Mouse (Mus musculus): ENCODE measurements around the gene Slc34a3. TPM values are rescaled to one million over a fixed set of nuclear protein-coding genes. Genes with fewer than 3 reads are reported as not detected.

Slc34a3 gene
- polyA plus RNA-seq, 1 experiment from 2014 or later: not detected

DNA sequence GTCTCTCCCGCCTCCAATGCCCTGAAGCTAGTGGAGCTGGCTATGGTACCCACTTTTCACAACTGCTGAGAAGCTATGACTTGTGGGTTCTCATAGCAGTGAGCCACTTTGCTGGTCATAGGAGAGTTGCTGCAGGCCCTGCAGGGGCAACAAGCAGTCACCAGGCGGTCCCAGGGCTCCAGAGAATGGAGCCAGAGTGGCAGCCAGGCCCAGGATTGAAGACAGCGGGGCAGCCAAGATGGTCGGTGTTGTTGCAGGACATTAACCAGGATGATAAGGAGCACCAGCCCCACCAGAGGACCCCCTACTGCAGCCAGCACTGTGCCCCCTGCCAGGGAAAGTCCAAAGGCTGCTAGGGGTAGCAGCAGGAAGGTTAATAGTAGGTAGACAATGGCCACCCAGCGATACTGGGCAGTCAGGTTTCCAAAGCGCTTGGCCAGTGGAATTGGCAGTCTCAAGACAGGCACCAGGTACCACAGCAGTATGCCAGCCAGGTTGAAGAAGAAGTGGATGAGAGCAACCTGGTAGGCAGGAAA, 5.1 kb downstream of the Slc34a3 start:
- no peak for ATAC-seq (ENCODE audit: insufficient number of reproducible peaks, insufficient read depth, low FRiP score, low read depth)
- peaks cover 3 to 16% of the 10 kb centered on the region in 2 experiments for H3K4me1 ChIP-seq (ENCODE audit: control insufficient read depth in 2 of 2, insufficient read depth in 2 of 2, low read length in 2 of 2)
- no peaks in the 10 kb centered on the region for H3K9me3 ChIP-seq (ENCODE audit: control insufficient read depth, low read length)
- H3K27ac ChIP-seq (replicated peaks in 1 of 2; ENCODE audit: control insufficient read depth in 1 of 2, insufficient read depth in 1 of 2, low read depth in 2 of 2, low read length in 2 of 2): no peak overlapping the region
- H3K4me2 ChIP-seq (ENCODE audit: low read length): peak overlapping the region; percentile 62
- no peaks in the 10 kb centered on the region for H3K36me3 ChIP-seq (ENCODE audit: control insufficient read depth, insufficient read depth, low read length)
- no peak overlapping the region for H3K9ac ChIP-seq (ENCODE audit: low read length)
- H3K27me3 ChIP-seq (ENCODE audit: control insufficient read depth, insufficient read depth, low read length): peaks cover 22% of the 10 kb centered on the region
- WGBS: 62% methylated on average over 6 of the region's 6 CpGs
- H3K4me3 ChIP-seq (ENCODE audit: control insufficient read depth in 1 of 2, insufficient read depth in 1 of 2, low read depth in 1 of 2, low read length in 2 of 2): no peak overlapping the region

DNA sequence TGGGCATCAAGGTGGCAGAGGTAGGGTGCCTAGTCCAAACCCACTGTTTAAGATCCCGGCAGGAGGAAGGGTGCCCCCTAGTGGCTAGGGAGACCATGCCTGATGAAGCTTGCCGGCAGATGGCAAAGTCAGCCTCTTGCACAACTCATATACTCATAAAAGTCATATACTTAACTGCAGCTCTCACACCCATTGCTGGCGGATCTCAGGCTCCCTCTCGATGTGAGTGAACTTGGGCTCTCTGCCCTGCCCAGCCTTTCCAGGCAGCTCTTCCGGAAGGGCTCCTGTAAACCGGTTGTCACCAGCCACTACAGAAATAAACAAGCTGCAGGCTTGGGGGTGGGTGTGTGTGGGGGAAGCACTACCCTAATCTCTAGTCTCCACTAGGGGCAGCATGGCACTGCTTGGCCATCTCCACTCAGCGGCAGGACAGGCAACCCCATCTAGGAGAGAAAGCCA, 5.7 kb downstream of the Slc34a3 start:
- peak overlapping the region; percentile 26 to 32 for H3K4me3 ChIP-seq (ENCODE audit: control insufficient read depth in 1 of 2, insufficient read depth in 1 of 2, low read depth in 1 of 2, low read length in 2 of 2)
- H3K9ac ChIP-seq (ENCODE audit: low read length): peak overlapping the region; percentile 55
- H3K27me3 ChIP-seq (ENCODE audit: control insufficient read depth, insufficient read depth, low read length): peaks cover 22% of the 10 kb centered on the region
- H3K4me2 ChIP-seq (ENCODE audit: low read length): peak overlapping the region; percentile 62
- peak overlapping the region; percentile 65 to 73 for H3K27ac ChIP-seq (replicated peaks in 1 of 2; ENCODE audit: control insufficient read depth in 1 of 2, insufficient read depth in 1 of 2, low read depth in 2 of 2, low read length in 2 of 2)
- H3K36me3 ChIP-seq (ENCODE audit: control insufficient read depth, insufficient read depth, low read length): peaks cover 1% of the 10 kb centered on the region; the same call in 1 of the 2 replicates
- ATAC-seq (ENCODE audit: insufficient number of reproducible peaks, insufficient read depth, low FRiP score, low read depth): 0 out of 2 replicates have a peak, but pooled peaks have one; percentile 16
- no peaks in the 10 kb centered on the region for H3K9me3 ChIP-seq (ENCODE audit: control insufficient read depth, low read length)
- H3K4me1 ChIP-seq (ENCODE audit: control insufficient read depth in 2 of 2, insufficient read depth in 2 of 2, low read length in 2 of 2): peaks cover 3 to 18% of the 10 kb centered on the region in 2 experiments
- WGBS: under 1% methylated on average over 7 of the region's 7 CpGs

DNA sequence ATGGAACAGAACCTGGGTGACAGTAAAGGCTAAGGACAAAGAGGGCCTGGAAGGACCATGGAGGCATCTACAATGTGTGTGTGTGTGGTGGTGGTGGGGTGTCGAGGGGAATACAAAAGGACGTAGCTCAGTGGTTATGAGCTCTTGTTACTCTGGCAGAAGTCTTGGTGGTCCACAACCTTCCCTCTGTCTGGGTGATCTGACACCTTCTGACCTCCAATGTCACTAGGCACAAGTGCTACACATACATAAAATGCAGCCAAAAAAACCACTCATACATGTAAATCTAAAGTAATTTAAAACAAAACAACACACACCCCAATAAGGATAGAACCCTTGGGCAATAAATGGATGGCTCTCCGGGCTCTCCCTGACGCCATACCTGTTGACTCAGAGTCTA, 6.8 kb downstream of the Slc34a3 start:
- ATAC-seq (ENCODE audit: insufficient number of reproducible peaks, insufficient read depth, low FRiP score, low read depth): no peak
- Histone ChIP-seq H3K36me3 (ENCODE audit: control insufficient read depth, insufficient read depth, low read length) (peaks cover 6% of the 10 kb centered on the region; the same call in 1 of the 2 replicates), H3K27ac (replicated peaks in 1 of 2; ENCODE audit: control insufficient read depth in 1 of 2, insufficient read depth in 1 of 2, low read depth in 2 of 2, low read length in 2 of 2) (no peak overlapping the region), H3K9me3 (ENCODE audit: control insufficient read depth, low read length) (no peaks in the 10 kb centered on the region), H3K9ac (ENCODE audit: low read length) (no peak overlapping the region), H3K4me3 (ENCODE audit: control insufficient read depth in 1 of 2, insufficient read depth in 1 of 2, low read depth in 1 of 2, low read length in 2 of 2) (no peak overlapping the region), H3K4me2 (ENCODE audit: low read length) (no peak overlapping the region), H3K4me1 (ENCODE audit: control insufficient read depth in 2 of 2, insufficient read depth in 2 of 2, low read length in 2 of 2) (peaks cover 5 to 21% of the 10 kb centered on the region in 2 experiments), H3K27me3 (ENCODE audit: control insufficient read depth, insufficient read depth, low read length) (peaks cover 22% of the 10 kb centered on the region)
- WGBS: 92% methylated on average over 4 of the region's 4 CpGs

DNA sequence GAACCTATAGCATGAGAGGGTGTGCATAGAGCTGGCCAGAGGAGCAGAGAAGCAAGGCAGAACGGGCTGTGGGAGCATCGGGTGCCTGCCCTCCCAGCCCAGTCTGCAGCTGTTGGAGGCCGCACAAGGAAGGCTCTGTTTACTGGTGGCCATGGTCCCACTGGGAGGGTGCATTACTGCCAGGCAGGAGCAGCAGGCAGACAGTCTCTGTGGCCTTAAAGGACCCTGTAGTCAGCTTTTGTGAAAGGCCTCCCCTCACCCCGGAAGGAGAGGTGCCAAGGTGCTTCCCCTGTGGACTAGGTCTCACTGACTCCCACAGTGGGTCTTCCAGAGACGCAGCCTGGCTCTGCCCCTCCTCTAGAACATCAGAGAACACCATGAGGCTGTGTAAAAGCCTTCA, 7.3 kb downstream of the Slc34a3 start:
- Histone ChIP-seq H3K4me3 (ENCODE audit: control insufficient read depth in 1 of 2, insufficient read depth in 1 of 2, low read depth in 1 of 2, low read length in 2 of 2) (no peak overlapping the region), H3K9me3 (ENCODE audit: control insufficient read depth, low read length) (no peaks in the 10 kb centered on the region)
- WGBS: 75% methylated on average over 5 of the region's 5 CpGs

DNA sequence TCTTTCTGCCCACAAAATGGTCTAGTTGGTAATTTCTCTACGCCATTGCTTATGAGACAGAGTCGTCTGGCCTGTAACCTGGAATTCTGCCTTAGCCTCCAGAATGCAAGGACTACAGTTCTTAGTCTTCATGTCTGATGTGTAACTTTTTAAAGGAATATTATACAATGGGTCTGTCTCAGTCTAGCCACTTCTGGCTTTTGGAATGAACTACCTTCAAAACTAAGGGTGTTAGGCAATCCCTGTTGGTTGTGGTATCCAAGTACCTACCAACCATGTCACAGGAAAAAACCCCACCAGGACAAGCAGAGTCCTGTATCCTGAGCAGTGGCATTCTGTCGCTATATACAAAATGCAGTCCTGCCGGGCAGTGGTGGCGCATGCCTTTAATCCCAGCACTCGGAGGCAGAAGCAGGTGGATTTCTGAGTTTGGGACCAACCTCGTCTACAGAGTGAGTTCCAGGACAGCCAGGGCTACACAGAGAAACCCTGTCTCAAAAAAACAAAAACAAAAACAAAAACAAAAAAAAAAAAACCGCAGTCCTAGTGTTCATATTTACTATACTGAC, 8.3 kb downstream of the Slc34a3 start:
- H3K4me2 ChIP-seq (ENCODE audit: low read length): peak overlapping the region; percentile 60
- H3K36me3 ChIP-seq (ENCODE audit: control insufficient read depth, insufficient read depth, low read length): peaks cover 20% of the 10 kb centered on the region
- H3K9ac ChIP-seq (ENCODE audit: low read length): peak overlapping the region; percentile 77
- H3K4me3 ChIP-seq (ENCODE audit: control insufficient read depth in 1 of 2, insufficient read depth in 1 of 2, low read depth in 1 of 2, low read length in 2 of 2): peak overlapping the region in 1 of 2 experiments; percentile 71; a peak in 2 of 4 replicates
- peaks cover 11% of the 10 kb centered on the region for H3K27me3 ChIP-seq (ENCODE audit: control insufficient read depth, insufficient read depth, low read length)
- no peaks in the 10 kb centered on the region for H3K9me3 ChIP-seq (ENCODE audit: control insufficient read depth, low read length)
- ATAC-seq (ENCODE audit: insufficient number of reproducible peaks, insufficient read depth, low FRiP score, low read depth): no peak
- H3K27ac ChIP-seq (replicated peaks in 1 of 2; ENCODE audit: control insufficient read depth in 1 of 2, insufficient read depth in 1 of 2, low read depth in 2 of 2, low read length in 2 of 2): peak overlapping the region; percentile 88 to 97
- peaks cover 5 to 21% of the 10 kb centered on the region in 2 experiments for H3K4me1 ChIP-seq (ENCODE audit: control insufficient read depth in 2 of 2, insufficient read depth in 2 of 2, low read length in 2 of 2)
- WGBS: 68% methylated on average over 8 of the region's 8 CpGs

More for the DNA sequence above, 7.3 kb downstream of the Slc34a3 start:
- no peak overlapping the region for H3K9ac ChIP-seq (ENCODE audit: low read length)
- no peak overlapping the region for H3K4me2 ChIP-seq (ENCODE audit: low read length)
- H3K27ac ChIP-seq (replicated peaks in 1 of 2; ENCODE audit: control insufficient read depth in 1 of 2, insufficient read depth in 1 of 2, low read depth in 2 of 2, low read length in 2 of 2): no peak overlapping the region
- peaks cover 20% of the 10 kb centered on the region for H3K27me3 ChIP-seq (ENCODE audit: control insufficient read depth, insufficient read depth, low read length)
- ATAC-seq (ENCODE audit: insufficient number of reproducible peaks, insufficient read depth, low FRiP score, low read depth): no peak
- peaks cover 5 to 21% of the 10 kb centered on the region in 2 experiments for H3K4me1 ChIP-seq (ENCODE audit: control insufficient read depth in 2 of 2, insufficient read depth in 2 of 2, low read length in 2 of 2)
- peaks cover 11% of the 10 kb centered on the region for H3K36me3 ChIP-seq (ENCODE audit: control insufficient read depth, insufficient read depth, low read length)

DNA sequence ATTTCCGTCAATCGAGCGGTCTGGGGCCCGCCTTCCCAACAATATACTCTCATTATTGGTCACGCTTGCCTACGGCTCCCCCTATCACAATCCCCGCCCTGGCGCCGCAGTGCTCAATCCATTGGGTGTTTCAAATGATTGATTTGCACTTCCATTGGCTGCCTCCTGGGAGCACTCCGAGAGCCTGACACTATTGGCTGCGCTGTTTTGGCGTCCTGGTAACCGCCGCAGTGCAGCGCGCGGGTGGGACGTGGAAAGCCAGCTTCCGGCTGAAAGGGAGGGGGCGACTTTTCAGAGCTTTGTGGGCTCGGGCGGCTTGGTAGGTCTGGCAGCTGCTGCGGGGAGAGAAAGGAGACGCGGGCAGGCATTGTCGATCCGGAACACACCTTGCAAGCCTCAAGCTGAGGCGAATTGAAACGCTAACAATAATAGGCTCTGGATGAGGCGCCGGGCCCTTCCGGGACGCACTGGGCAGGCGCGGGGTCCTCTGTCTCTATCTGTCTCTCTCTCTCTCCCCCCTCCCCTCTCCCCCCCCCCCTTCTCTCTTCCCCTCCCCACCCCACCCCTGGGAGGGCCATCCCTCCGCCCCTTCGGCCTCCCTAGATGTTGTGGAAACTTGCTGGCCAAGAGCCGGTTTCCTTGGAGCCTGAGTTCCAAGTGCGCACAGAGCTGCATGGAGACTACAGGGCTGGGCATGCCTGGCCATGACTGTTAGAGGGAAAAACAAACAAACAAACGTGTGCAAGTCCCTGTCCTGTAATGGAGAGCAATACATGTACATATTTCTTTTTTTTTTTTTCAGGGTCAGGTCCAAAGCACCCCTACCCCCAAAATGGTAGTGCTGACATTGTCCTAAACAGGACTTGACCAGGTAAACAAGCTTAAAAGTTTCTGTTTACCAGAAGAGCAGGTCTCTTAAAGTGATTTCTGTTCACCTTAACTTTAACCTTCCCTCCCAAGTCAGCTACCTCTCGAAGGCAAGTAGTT, 9.1 kb downstream of the Slc34a3 start:
- H3K9me3 ChIP-seq (ENCODE audit: control insufficient read depth, low read length): no peaks in the 10 kb centered on the region
- peaks cover 3% of the 10 kb centered on the region; the same call in 1 of the 2 replicates for H3K27me3 ChIP-seq (ENCODE audit: control insufficient read depth, insufficient read depth, low read length)
- peak; percentile 93 for ATAC-seq (ENCODE audit: insufficient number of reproducible peaks, insufficient read depth, low FRiP score, low read depth)
- 2% methylated on average over 41 of the region's 41 CpGs for WGBS
- peak overlapping the region; percentile 77 for H3K9ac ChIP-seq (ENCODE audit: low read length)
- H3K4me3 ChIP-seq (ENCODE audit: control insufficient read depth in 1 of 2, insufficient read depth in 1 of 2, low read depth in 1 of 2, low read length in 2 of 2): peak overlapping the region; percentile 71 to 91
- peaks cover 5 to 21% of the 10 kb centered on the region in 2 experiments for H3K4me1 ChIP-seq (ENCODE audit: control insufficient read depth in 2 of 2, insufficient read depth in 2 of 2, low read length in 2 of 2)
- peak overlapping the region; percentile 60 for H3K4me2 ChIP-seq (ENCODE audit: low read length)
- peak overlapping the region; percentile 97 to 100 for H3K27ac ChIP-seq (replicated peaks in 1 of 2; ENCODE audit: control insufficient read depth in 1 of 2, insufficient read depth in 1 of 2, low read depth in 2 of 2, low read length in 2 of 2)
- peaks cover 20% of the 10 kb centered on the region for H3K36me3 ChIP-seq (ENCODE audit: control insufficient read depth, insufficient read depth, low read length)

DNA sequence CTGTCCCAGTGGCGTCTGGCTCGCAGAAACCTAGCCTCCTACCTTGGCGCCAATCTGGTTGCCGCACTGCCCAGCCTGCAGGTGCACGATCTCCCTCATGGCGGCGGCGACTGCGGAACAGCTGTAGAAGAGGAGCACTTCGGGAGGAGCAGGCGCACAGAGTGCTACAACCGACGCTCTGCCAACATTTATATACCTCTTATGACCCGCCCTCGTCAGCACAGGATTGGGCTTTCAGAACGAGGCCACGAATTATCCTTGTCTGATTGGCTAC, 9.7 kb downstream of the Slc34a3 start, which contains the start of gene Tubb4b:
TSS of gene Tubb4b (minus strand) at position 211 of the 274 bp plus-strand sequence.
- Histone ChIP-seq H3K9me3 (ENCODE audit: control insufficient read depth, low read length) (no peaks in the 10 kb centered on the region), H3K4me1 (ENCODE audit: control insufficient read depth in 2 of 2, insufficient read depth in 2 of 2, low read length in 2 of 2) (peaks cover 5 to 21% of the 10 kb centered on the region in 2 experiments), H3K9ac (ENCODE audit: low read length) (peak within 1 kb of the TSS; percentile 84), H3K27me3 (ENCODE audit: control insufficient read depth, insufficient read depth, low read length) (no peaks in the 10 kb centered on the region), H3K36me3 (ENCODE audit: control insufficient read depth, insufficient read depth, low read length) (peaks cover 20% of the 10 kb centered on the region), H3K27ac (replicated peaks in 1 of 2; ENCODE audit: control insufficient read depth in 1 of 2, insufficient read depth in 1 of 2, low read depth in 2 of 2, low read length in 2 of 2) (peak within 1 kb of the TSS; percentile 97 to 100), H3K4me2 (ENCODE audit: low read length) (peak within 1 kb of the TSS; percentile 96), H3K4me3 (ENCODE audit: control insufficient read depth in 1 of 2, insufficient read depth in 1 of 2, low read depth in 1 of 2, low read length in 2 of 2) (peak within 1 kb of the TSS; percentile 71 to 91)
- ATAC-seq (ENCODE audit: insufficient number of reproducible peaks, insufficient read depth, low FRiP score, low read depth): no peak
- 0% methylated on average over 17 of the region's 17 CpGs for WGBS

Data from heart, embryonic 14.5 days (tissue).